Mouse (Mus musculus) mouse trophoblast stem cell (cell line): ENCODE data around the gene Shkbp1.

ENCODE experiments used
- in situ Hi-C, 2 experiments: fragments of 300-500 bp; cut with MseI, MboI; formaldehyde crosslinking; loops; 2 replicates in 1 of 2; 3 replicates in 1 of 2; pipeline ENCODE4 v1.15.1; 2025

The Shkbp1 gene

GRCm38 (mm10) chr7:27355745-27356240, at the start of gene Shkbp1:
TSS of gene Shkbp1 (minus strand) at chr7:27356019.
- in situ Hi-C loops: no loop called here

DNA sequence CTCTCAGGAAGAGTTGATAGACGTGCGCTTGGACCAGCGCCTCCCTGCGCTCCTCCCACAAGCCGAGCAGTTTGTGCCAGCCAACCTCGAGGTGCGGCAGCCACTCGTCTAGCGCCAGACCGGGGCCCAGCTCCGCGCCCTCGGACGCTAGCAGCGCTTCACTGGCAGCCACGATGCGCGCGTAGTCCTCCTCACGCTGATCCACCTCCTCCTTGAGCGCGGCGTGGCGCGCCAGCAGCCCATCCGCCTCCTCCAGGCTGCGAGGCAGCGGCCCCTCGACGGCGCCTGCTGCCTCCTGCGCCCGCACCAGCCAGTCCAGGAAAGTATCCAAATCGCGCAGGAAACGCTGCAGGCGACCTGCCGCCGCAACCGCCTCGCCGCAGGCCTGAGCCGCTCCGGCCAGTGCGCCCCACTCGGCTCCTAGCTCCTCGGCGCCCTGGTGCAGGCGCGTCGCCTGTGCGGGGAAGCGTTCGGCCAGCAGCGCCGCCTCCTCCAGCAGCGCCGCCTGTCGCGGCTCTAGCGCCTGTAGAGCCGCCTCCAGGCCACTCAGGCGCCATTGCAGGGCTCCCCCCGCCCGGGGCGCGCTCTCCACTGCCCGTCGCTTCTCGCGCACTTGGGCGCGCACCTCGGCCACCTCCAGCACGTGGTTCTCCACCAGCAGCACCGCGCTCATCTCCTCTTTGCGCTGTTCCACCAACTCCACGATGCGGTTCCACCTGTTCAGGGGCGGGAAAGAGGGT, 48.6 kb upstream of the Shkbp1 start:
- in situ Hi-C loops: no loop called here

DNA sequence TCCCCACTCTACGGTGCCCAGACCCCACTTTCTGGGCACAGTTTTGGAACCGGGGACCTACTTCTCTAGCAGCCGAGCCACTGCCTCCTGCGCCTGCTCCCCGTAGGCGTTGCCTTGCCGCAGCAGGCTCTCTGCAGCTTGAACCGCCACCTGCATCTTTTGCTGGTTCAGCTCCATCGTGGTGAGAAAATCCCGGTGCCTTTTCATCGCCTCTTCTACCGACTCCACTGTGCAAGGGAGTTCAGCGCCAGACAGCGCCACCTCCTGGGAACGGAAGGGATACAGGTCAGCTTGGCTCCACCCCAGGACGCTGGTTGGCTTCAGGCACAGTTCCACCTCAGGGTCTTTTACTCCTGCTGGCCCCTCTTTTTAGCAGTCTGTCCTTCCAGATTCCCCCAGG, 46.9 kb upstream of the Shkbp1 start:
- in situ Hi-C loops: no loop called here

GRCm38 (mm10) chr7:27400545-27400944, 44.7 kb upstream of the Shkbp1 start:
- in situ Hi-C loops: no loop called here

DNA sequence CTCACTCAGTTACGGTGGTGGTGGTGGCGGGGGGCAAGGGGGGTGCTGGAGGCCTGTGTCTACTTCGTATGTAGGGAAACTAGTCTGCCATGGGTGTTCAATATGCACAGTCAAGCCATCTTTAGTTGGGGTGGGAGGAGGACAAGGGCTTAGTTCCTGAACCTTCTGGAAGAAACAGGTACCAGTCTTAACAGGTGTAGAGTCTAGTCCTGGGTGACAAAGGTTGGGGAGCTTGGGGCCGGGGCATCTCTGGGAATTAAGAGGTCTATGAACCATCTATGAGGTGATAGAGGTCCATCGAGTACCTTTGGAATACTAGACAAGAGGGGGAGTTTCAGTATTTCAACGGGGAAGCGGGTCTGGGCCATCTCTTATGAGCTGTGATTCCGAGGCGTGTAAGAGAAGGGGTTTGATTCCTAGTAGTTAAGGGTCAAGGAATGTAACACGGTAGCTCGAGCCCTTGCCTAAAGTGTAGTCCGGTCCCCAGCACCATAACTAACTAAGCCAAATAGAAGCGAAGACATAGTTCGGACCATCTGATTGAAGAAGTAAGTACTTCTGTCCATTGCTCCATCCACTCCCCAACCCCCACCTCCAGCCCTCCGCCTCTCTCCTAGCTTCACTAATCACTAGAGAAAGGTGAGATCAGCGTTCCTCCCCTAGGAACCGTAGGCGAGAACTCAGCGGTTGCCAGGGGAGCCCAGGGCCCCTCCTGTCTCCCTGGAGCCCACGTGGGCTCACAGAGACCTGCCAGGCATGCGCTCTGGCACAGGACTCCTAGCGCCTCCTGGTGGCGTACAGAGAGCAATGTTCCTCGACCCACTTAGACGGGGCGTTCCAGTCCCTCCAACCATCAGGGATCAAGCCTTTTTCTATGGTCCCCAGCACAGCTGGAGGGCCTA, 41.5 kb upstream of the Shkbp1 start:
- in situ Hi-C loops: loop anchor here in 1 of 2 experiments (5.0 kb wide), 1 partner anchor 60 kb away; the partner anchor contains the start of gene Ltbp4

DNA sequence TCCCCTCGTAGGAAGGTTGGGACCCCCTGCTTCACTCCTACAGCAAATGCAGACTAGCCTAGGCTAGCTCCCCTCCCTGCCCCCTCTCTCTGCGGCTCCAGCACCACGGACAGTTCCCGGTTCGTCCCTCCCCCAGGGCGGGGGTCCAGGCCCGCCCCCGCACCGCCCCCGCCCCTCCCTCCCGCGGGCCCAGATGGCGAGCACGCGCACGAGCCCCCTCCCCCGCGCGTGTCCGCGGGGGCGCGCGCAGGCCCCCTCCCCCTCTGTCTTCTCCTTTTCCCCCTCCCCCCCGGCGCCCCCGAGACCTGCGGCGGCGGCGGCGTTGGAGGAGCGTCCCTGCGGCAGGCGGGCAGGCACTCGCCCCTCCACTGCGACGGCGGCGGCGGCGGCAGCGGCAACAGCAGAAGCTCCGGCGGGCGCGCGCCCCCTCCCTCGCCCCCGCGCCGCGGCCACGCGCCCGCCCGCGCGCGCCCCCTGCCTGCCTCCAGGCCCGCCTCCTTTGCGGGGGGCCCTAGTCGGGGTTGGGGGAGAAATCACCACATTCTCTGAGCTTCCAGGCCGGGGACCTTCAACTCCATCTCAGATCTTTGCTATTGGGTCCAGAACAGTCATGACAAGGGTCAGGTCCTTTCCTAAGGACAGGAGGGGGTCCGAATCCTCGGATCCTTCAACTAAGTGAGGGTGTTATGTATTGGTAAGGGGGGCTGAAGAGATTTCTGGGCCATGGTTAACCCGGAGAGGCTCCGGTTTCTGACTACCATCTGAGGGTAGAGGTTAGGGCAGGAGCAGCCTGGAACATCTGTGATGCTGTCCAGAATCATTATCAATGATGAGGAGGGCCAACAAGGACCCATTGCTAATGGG, 40.6 kb upstream of the Shkbp1 start:
- in situ Hi-C loops: loop anchor here in 1 of 2 experiments (5.0 kb wide), 1 partner anchor 59 kb away; the partner anchor contains the start of gene Ltbp4

DNA sequence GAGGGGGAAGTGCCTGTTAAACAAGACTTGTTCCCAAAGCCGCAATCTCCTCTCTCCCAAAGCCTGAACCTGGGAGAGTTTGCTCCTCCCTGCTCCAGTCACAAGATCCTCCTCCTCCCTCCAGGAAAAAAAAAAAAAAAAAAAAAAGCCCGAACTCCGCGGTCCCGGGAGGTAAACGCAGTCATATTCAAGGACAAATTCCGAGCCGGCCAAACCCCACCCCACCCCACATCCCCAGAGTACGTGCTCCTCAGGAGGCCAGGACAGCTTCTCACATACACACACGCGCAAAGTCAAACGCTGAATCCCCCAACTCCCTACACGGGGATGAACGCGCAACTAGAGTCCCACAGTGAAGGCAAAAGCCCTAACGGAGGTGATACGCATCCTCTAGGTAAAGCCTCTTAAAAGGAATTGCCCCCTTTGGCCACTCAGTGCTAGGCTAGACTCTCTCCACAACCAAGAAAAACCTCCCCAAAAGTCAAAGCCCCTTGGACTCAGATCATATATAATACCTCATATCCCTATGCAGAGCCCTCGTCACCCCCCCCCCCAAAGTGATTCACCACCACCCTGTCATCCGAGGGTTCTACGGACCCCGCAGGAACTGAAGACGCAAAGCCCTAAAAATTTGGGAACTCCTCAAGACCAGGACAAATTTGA, 39.8 kb upstream of the Shkbp1 start:
- in situ Hi-C loops: loop anchor here in 1 of 2 experiments (5.0 kb wide), 1 partner anchor 58 kb away; the partner anchor contains the start of gene Ltbp4

DNA sequence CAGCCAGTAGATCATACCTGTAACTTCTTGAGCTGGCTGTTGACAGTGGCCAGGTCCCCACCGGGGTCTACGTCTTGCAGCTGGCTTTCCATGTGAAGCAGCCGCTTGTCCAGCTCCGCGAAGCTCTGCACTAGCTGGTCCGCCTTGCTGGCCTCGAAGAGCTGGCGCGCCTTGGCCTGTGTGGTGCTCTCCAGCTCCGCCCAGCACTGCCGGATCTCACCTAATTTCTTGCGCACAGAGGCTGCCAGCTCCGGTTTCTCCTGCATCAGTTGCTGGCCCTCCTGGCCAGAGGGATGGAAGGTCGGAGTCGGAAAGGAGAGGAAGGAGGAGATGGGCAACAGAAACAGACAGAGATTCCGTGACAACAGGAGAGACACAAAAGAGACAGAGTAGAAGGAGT, 35.6 kb upstream of the Shkbp1 start:
- in situ Hi-C loops: no loop called here

- in situ Hi-C loops: loop anchor here (5.0 kb wide), 3 partner anchors 52 to 97 kb away; partner anchors contain the start of gene Ltbp4 (in 1 of the 2)
Measured at GRCm38 (mm10) chr7:27389213-27389612, 33.4 kb upstream of the Shkbp1 start.

DNA sequence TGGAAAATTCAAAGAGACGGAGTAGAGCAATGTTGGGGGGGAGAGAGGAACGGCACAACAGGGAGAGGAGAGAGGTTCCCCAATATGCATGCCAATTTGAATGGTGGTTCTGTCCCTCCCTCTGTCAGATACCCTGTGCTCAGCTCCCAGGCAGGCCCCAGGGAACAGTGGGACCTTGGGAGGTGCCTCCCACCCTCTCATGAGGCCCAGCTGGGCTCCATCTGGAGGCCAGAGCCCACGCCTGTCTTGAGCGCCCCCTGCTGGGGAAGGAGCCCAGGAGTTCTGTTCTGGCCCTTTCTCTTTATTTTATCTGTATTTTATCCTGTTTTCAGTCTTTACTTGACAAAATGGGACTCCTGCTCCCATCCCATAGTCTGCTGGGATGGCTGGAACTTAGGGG, 28.9 kb upstream of the Shkbp1 start:
- in situ Hi-C loops: loop anchor here (5.0 kb wide), 3 partner anchors 47 to 92 kb away; partner anchors contain the start of gene Ltbp4 (in 1 of the 2)

- in situ Hi-C loops: no loop called here
Measured at GRCm38 (mm10) chr7:27384134-27384533, 28.3 kb upstream of the Shkbp1 start.

GRCm38 (mm10) chr7:27383233-27383632, 27.4 kb upstream of the Shkbp1 start:
- in situ Hi-C loops: no loop called here

GRCm38 (mm10) chr7:27381560-27381959, 25.7 kb upstream of the Shkbp1 start:
- in situ Hi-C loops: no loop called here

GRCm38 (mm10) chr7:27381009-27381408, 25.2 kb upstream of the Shkbp1 start:
- in situ Hi-C loops: no loop called here

GRCm38 (mm10) chr7:27379836-27380235, 24.0 kb upstream of the Shkbp1 start:
- in situ Hi-C loops: no loop called here

DNA sequence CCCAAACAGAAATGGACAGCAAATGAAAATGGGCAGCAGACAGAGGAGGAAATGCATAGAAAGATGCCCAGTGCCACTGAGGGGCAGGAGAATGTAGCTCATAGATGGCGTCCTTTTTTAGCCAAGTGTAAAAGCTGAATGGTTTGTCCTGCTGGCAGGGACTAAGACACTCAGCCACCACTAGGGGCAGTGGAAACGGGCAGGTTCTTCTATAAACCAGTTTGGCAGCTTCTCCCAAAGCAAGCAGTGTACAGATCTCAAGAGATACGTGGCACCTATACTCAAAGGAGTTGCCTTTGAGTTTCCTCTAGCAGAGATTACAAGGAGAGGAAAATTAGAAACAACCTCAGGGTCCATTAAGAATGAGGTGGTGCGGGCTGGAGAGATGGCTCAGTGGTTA, 22.6 kb upstream of the Shkbp1 start:
- in situ Hi-C loops: no loop called here

GRCm38 (mm10) chr7:27375274-27375673, 19.5 kb upstream of the Shkbp1 start:
- in situ Hi-C loops: no loop called here

DNA sequence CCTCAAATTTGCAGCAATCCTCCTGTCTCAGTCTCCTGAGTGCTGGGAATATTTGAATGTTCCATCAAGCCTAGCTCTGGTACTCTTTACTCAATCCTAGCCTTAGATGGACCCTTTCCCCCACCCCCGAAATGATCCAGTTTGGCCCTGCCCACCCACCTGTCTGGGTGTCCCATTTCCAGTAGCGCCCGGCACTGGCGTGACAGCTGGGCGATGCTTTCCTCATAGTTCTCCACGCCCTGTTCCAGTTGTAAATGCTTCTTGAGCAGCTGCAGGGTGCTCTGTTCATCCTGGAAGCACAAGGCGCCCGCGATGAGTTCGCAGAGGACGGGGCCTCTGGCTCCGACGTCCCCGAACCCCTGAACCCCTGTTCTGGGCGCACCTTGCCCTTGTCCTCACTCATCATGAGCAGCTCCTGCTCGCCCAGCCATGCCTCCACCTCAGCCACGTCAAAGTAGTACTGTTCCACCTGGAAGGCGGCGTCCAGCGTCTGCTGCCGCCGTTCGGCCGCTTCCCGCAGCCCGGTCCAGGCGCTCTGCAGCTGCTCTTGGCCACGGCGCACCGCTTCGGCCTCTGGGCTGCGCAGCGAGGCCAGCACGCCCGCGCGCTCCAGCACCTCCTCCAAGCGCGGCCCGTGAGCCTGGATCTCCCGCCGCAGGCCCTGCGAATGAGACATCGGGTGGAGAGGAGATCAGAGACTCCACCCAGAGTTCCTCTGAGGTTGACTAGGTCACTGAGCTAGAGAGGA, 16.1 kb upstream of the Shkbp1 start:
- in situ Hi-C loops: no loop called here

- in situ Hi-C loops: no loop called here
Measured at GRCm38 (mm10) chr7:27369111-27369510, 13.3 kb upstream of the Shkbp1 start.

DNA sequence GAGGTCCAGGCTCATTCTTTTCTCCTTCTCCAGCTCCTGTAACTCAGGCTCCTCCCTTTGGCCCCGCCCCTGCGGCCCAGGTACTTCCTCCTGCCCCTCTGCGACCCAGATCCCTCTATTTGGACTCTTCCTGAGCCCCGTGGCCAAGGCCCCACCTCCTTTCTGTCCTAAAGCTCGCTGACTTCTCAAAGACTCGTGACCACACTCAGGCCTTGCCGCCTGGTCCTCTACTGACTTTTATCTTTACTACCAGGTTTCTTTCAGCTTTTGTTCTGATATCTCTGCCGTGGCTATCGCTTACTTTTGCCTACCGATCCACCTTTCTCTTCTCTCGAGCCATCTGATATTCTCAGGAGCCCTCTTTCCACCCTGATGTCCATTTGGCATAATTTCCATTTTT, 12.2 kb upstream of the Shkbp1 start:
- in situ Hi-C loops: no loop called here
